Mouse (Mus musculus) forebrain, embryonic 13.5 days (tissue): ENCODE measurements around the gene G0s2. TPM values are rescaled to one million over a fixed set of nuclear protein-coding genes. Genes with fewer than 3 reads are reported as not detected.
"Not testable (repeated sequence)": the region's sequence is repeated elsewhere in the genome, so short reads cannot be mapped to it uniquely, and the experiment has no call there.

ENCODE experiments used
- ATAC-seq: fragments of 200-750 bp; cut with Nextera tagmentation; 2 replicates; pipeline ENCODE4 v1.8.0; 2017
- H3K27ac ChIP-seq: fragments of 300-500 bp; sonication (generic); 2 replicates; pipeline ENCODE4 v1.5.1; 2015; ENCODE audit warnings: inconsistent platforms, mild to moderate bottlenecking, moderate library complexity
- H3K27me3 ChIP-seq: fragments of 300-500 bp; sonication (generic); 2 replicates; pipeline ENCODE4 v1.6.1; 2015; ENCODE audit warnings: mild to moderate bottlenecking, inconsistent platforms
- H3K36me3 ChIP-seq: fragments of 300-500 bp; sonication (generic); 2 replicates; pipeline ENCODE4 v1.6.1; 2015; ENCODE audit warnings: mild to moderate bottlenecking, inconsistent platforms; ENCODE audit not compliant: poor library complexity, severe bottlenecking
- H3K4me1 ChIP-seq: fragments of 300-500 bp; sonication (generic); 2 replicates; pipeline ENCODE4 v1.6.1; 2015; ENCODE audit warnings: inconsistent platforms
- H3K4me2 ChIP-seq: fragments of 300-500 bp; sonication (generic); 2 replicates; pipeline ENCODE4 v1.6.1; 2015; ENCODE audit warnings: inconsistent platforms, mild to moderate bottlenecking, moderate library complexity
- H3K4me3 ChIP-seq: fragments of 300-500 bp; sonication (generic); 2 replicates; pipeline ENCODE4 v1.5.1; 2015; ENCODE audit warnings: mild to moderate bottlenecking, inconsistent platforms
- H3K9ac ChIP-seq: fragments of 300-500 bp; sonication (generic); 2 replicates; pipeline ENCODE4 v1.6.1; 2015; ENCODE audit warnings: mild to moderate bottlenecking, inconsistent platforms
- H3K9me3 ChIP-seq: fragments of 300-500 bp; sonication (generic); replicated peaks from 2 replicates; pipeline ENCODE4 v1.6.1; 2016; ENCODE audit warnings: inconsistent platforms
- WGBS: fragments of 180-500 bp; shearing (Covaris S2); methylation state at CpG from one replicate; pipeline ENCODE4 v1.1.7; 2015; 5-methylcytosine and 5-hydroxymethylcytosine counted together
- polyA plus RNA-seq: library from polyadenylated mRNA; unstranded; fragments of >200 nt; fragmentation: Nextera tagmentation; extraction: Ambion mirVana; gene quantifications from 2 replicates; pipeline ENCODE4 v1.2.1, GENCODE M21; 2015

G0s2 gene
- polyA plus RNA-seq, 1 experiment from 2014 or later: 6.1 TPM

DNA sequence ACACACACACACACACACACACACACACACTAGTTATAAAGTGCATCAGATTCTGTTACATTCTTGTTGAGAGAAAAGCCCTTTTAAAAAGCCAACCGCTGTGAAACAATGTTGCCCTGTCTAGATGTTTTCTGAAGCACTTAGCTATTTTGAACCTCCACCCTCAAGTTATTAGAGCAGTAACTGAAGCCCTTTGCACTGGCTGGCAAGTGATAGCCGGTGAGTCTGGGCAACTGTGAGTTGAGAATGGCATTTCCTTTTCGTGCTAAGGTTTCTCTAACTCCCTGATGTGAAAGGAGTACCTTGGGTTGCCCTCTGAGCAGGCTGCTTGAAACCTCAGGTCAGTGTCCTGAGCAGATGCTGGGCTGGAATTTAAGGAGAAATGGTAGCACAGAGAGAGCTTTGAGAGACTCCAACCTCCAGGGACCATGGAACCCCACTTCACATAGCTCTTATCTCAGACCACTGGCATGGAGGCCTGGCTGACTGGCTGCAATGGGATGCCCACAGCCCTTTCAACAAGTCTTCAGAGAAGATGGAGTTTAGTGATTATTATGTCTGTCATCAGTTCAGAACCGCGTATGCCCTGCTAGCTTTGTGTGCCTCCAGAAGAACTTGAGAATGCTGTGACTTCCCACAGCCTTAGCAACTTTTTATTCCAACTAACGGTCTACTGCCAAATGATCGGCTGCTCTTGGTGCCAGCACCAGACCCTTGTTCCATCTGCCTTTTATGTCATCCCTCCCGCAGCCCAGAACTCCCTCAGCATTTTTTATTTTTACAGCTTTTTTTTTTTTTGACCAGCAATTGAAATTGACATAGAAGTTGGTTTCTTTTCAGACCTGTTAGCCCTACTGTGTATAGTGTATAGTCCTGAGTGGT, 9.8 kb downstream of the G0s2 start:
- Histone ChIP-seq H3K9me3 (no peaks in the 10 kb centered on the region), H3K4me2 (no peak overlapping the region), H3K9ac (no peak overlapping the region), H3K4me3 (no peak overlapping the region), H3K4me1 (no peaks in the 10 kb centered on the region), H3K27me3 (no peaks in the 10 kb centered on the region), H3K27ac (no peak overlapping the region), H3K36me3 (no peaks in the 10 kb centered on the region)
- ATAC-seq: no peak
- 81% methylated on average over 8 of the region's 8 CpGs for WGBS

DNA sequence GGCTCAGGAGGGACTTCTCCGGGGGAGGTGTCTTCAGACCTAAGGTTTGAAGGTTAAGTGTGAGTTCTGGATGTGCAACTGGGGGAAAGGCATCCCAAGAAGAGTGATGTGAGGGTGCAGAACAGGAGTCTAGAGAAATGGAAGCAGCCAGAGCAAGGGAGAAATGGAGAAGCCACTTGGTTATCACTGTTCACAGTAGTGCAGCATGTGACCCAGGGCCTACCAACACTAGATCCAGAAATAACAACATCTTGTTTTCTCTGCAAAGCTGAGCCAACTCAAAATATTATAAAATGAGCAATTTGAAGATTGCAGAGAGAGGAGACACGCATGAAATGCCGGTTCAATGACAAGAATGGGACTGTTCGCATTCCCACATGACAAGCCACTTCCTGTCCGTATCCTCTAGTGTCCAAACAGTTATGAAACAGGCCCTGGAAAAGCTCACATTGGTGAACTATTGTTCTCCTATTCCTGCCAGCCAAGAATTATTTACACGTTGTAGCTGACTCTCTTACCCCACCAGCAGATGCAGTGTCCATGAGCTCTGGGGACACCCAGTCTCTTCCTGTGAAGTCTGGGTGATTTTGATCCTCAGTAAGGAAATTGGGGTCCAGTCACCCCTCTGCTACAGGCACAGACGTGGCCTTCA, 11.0 kb downstream of the G0s2 start:
- H3K36me3 ChIP-seq: no peaks in the 10 kb centered on the region
- 78% methylated on average over 7 of the region's 7 CpGs for WGBS

DNA sequence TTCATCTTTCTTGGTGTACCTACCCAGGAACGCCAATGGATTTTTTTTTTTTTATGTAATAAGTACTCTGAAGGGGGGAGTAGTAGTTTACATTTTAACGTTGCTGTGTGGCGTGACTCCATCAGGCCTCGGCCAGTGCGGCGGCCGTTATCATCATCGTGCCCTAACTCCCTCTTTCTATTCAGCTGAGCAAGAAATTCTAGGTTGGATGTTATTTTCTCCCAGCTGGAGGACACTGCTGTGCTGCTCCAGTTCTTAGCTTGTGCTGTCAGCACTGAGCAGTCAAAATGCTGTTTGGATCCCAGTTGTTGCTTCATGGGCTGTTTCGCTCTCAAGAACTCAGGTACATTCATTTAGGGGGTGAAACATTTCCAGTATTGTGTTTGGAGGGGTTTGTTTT, 13.5 kb downstream of the G0s2 start:
- Histone ChIP-seq H3K27me3 (no peaks in the 10 kb centered on the region), H3K4me3 (no peak overlapping the region), H3K4me2 (no peak overlapping the region), H3K9ac (no peak overlapping the region), H3K9me3 (no peaks in the 10 kb centered on the region), H3K4me1 (no peaks in the 10 kb centered on the region), H3K36me3 (no peaks in the 10 kb centered on the region), H3K27ac (no peak overlapping the region)
- no peak for ATAC-seq
- 84% methylated on average over 9 of the region's 9 CpGs for WGBS

More for the DNA sequence above, 11.0 kb downstream of the G0s2 start:
- Histone ChIP-seq H3K27ac (no peak overlapping the region), H3K4me2 (no peak overlapping the region), H3K4me3 (no peak overlapping the region), H3K9me3 (no peaks in the 10 kb centered on the region), H3K27me3 (no peaks in the 10 kb centered on the region), H3K4me1 (no peaks in the 10 kb centered on the region), H3K9ac (no peak overlapping the region)
- no peak for ATAC-seq

DNA sequence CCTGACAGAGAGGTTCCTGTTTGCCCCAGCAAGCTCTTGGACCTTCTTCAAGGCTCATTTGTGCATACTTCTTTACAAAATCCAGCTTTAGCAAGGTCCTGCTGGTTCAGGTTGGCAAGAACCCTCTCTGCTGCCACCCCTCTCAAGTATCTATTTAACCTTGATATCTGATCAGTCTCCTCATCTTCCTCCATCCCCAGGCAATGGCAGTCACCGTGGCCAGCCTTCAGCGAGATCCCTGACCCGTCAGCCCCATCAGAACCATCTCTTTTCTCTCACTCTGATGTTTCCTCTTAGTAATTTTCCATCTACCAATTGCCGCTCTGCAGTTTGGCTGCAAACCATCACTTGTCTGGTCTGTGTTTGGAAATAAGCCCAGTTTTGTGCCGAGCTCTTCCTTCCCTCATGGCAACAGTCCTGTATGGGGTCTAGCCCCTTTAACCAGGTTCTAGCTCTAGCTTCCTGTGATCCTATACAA, 16.4 kb downstream of the G0s2 start:
- no peaks in the 10 kb centered on the region for H3K9me3 ChIP-seq
- H3K36me3 ChIP-seq: no peaks in the 10 kb centered on the region
- no peak overlapping the region for H3K4me3 ChIP-seq
- 71% methylated on average over 5 of the region's 5 CpGs for WGBS
- H3K27me3 ChIP-seq: no peaks in the 10 kb centered on the region
- no peak for ATAC-seq
- H3K4me1 ChIP-seq: no peaks in the 10 kb centered on the region
- no peak overlapping the region for H3K9ac ChIP-seq
- no peak overlapping the region for H3K4me2 ChIP-seq
- no peak overlapping the region for H3K27ac ChIP-seq

DNA sequence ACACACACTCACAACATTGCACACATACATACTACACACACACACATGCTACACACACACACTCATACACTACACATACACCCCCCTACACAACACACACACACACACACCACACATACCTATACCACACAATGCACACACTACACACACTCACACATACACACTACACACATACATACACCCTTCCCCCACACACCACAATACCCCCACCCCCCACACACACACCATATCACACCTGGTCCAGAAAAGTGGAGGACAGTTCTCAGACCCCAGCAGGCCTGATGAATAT, 16.8 kb downstream of the G0s2 start:
- no peaks in the 10 kb centered on the region for H3K36me3 ChIP-seq
- ATAC-seq: peak; percentile 41; the same call in 1 of the 2 replicates
- H3K4me1 ChIP-seq: no peaks in the 10 kb centered on the region
- no peak overlapping the region for H3K27ac ChIP-seq
- H3K4me2 ChIP-seq: no peak overlapping the region
- no peaks in the 10 kb centered on the region for H3K27me3 ChIP-seq
- no peak overlapping the region for H3K4me3 ChIP-seq
- no peaks in the 10 kb centered on the region for H3K9me3 ChIP-seq
- no peak overlapping the region for H3K9ac ChIP-seq

DNA sequence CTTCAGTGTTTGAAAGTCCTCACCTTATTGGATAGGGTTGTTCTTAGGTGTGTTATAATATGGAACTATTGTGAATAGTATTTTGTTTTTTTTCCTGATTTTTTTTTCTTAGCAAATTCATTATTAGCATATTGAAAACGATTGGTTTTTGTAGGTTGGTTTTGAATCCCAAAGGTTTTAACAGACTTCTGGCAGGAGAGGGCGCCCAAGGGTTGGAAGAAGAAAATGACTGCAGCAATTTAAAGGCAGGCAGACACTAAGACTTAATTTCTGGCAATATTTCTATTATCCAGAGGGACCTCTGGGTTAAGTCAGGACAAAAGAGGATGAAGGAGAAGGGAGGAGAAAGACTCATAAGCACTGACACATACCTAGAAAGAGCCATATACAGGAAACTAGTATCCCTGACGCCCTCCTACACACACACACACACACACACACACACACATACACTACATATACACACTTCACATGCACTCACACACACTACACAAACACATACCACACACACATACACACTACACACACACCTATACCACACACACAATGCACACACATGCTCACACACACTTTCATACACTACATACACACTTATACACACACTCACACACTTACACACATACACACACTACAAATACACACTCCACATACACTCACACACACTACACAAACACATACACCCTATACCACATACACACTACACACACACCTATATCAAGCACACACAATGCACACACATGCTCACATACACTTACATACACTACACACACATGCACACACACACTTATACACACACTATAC, 17.3 kb downstream of the G0s2 start:
- Histone ChIP-seq H3K27me3 (no peaks in the 10 kb centered on the region), H3K36me3 (no peaks in the 10 kb centered on the region), H3K9ac (no peak overlapping the region), H3K4me3 (no peak overlapping the region), H3K9me3 (no peaks in the 10 kb centered on the region), H3K27ac (no peak overlapping the region), H3K4me2 (no peak overlapping the region), H3K4me1 (no peaks in the 10 kb centered on the region)
- 25% methylated on average over 3 of the region's 3 CpGs for WGBS
- peak; percentile 53; the same call in 1 of the 2 replicates for ATAC-seq

DNA sequence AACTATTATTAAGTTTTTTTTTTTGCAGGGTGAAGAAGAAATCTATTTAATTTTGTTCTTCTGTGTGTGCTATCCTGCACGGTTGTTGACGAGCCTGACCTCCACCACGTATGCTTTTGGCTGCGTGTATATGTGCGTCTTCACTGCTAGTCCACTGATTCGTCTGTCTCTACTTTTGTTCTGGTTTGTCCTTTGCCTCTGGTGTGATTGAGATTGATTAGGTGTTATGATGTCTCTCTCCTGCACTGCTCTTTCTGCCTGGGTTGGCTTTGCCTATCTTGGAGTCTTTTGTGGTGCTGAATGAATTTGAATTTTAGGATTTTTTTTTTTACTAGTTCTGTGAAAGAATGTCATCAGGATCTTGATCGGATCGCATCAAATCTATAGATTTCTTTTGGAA, 18.0 kb downstream of the G0s2 start:
- H3K36me3 ChIP-seq: no peaks in the 10 kb centered on the region
- H3K4me3 ChIP-seq: no peak overlapping the region
- H3K27ac ChIP-seq: no peak overlapping the region
- no peaks in the 10 kb centered on the region for H3K9me3 ChIP-seq
- no peak for ATAC-seq
- no peak overlapping the region for H3K4me2 ChIP-seq
- 77% methylated on average over 8 of the region's 8 CpGs for WGBS
- no peaks in the 10 kb centered on the region for H3K27me3 ChIP-seq
- no peaks in the 10 kb centered on the region for H3K4me1 ChIP-seq
- no peak overlapping the region for H3K9ac ChIP-seq

DNA sequence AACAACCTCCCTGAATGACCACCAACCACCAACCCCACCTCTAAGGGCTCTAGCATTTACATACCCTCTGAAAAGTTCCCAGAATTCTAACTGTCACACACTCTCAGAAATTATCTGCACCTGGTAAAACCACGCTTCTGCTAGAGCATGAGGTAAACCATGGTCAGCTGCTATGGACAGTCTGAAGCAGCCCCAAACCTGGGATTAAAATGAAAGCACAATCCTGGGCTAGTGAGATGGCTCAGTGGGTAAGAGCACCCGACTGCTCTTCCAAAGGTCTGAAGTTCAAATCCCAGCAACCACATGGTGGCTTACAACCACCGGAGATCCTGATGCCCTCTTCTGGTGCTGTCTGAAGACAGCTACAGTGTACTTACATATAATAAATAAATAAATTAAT, 19.1 kb downstream of the G0s2 start:
- not testable (repeated sequence) for H3K36me3 ChIP-seq, H3K9me3 ChIP-seq, ATAC-seq, H3K4me2 ChIP-seq, H3K4me1 ChIP-seq, H3K4me3 ChIP-seq, H3K27ac ChIP-seq, H3K27me3 ChIP-seq, H3K9ac ChIP-seq
- 76% methylated on average over 3 of the region's 3 CpGs for WGBS

DNA sequence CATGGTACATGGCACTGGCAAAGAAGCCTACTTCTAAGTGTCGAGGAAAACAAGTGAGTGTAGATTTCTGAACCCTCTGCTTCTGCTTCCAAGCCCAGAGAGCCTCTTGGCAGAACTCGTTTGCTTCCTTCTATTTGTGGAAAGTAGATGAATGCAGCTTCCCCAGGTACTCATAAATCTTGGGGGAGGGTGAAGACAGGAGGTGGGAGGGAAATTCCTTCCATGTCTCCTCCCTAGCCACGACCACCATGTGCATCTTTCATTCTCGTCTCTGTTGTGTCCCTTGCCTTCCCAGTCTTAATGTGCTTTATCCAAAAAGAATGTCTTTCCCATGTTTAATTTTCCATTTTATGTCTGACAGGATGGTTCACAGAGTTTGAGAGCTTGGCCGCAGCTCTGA, 20.4 kb downstream of the G0s2 start:
- no peaks in the 10 kb centered on the region for H3K36me3 ChIP-seq
- H3K9ac ChIP-seq: no peak overlapping the region
- no peak overlapping the region for H3K4me3 ChIP-seq
- 68% methylated on average over 5 of the region's 5 CpGs for WGBS
- H3K27ac ChIP-seq: no peak overlapping the region
- no peak overlapping the region for H3K4me2 ChIP-seq
- H3K9me3 ChIP-seq: no peaks in the 10 kb centered on the region
- no peaks in the 10 kb centered on the region for H3K27me3 ChIP-seq
- no peak for ATAC-seq
- no peaks in the 10 kb centered on the region for H3K4me1 ChIP-seq

DNA sequence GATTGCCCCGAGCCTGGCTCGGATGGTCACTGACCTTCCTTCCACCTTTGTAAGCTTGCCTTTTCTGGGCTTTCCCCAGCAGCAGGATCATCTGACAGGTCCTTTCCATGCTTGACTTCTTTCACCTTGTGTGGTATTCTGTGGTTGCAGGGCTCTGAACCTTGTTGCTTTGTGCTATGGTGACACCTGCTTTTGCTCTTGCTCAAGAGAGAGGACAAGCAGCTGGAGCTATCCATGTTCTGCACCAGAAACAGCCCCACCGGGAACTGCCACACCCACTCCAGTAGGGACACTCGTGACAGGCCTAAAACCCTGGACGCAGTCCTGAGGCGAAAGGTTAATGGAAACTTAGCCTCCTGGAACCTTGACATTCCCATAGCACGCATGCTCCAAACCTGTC, 21.6 kb downstream of the G0s2 start:
- no peak for ATAC-seq
- WGBS: 88% methylated on average over 7 of the region's 7 CpGs
- Histone ChIP-seq H3K4me3 (no peak overlapping the region), H3K9ac (no peak overlapping the region), H3K27me3 (no peaks in the 10 kb centered on the region), H3K27ac (no peak overlapping the region), H3K36me3 (no peaks in the 10 kb centered on the region), H3K9me3 (no peaks in the 10 kb centered on the region), H3K4me2 (no peak overlapping the region), H3K4me1 (no peaks in the 10 kb centered on the region)

DNA sequence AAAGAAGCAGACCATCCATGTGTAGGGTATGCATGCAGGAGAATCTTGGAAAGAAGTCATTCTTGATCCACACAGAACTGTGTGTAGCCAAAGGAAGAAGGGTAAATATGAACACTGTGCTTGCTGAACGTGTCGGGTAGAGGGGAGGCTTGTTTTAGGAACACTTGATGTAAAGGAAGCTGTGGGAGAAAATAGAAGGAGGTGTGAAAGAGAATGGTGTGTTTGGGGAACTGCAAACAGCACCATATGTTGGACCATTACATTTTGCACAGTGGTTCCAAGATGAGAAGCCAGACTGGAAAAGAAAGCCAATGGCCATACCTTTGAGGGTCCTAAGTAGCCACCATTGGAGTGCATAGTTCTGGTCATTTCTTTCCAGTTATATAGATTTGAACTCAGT, 23.0 kb downstream of the G0s2 start:
- 85% methylated on average over 2 of the region's 2 CpGs for WGBS
- no peak for ATAC-seq
- Histone ChIP-seq H3K27ac (no peak overlapping the region), H3K36me3 (no peaks in the 10 kb centered on the region), H3K4me1 (no peaks in the 10 kb centered on the region), H3K9ac (no peak overlapping the region), H3K27me3 (no peaks in the 10 kb centered on the region), H3K9me3 (no peaks in the 10 kb centered on the region), H3K4me2 (no peak overlapping the region), H3K4me3 (no peak overlapping the region)

DNA sequence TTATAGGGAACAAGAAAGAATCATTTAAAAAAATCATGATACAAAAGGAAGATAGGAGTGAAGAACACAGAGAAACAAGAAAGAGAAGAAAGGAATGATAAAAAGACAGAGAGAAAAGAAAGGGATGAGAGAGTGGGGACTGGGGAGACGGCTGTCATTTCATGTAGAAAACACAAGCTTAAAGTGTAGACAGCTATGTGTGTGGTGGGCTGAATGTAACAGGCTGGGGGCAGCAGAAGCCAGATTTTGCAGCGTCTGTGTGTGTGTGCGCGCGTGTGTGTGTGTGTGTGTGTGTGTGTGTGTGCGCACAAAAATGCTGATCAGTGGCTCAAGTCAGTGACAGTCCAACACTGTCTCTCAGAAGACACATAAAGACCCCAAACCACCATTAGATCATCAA, 28.8 kb downstream of the G0s2 start:
- no peak overlapping the region for H3K4me3 ChIP-seq
- H3K4me1 ChIP-seq: 0 out of 2 replicates have a peak, but pooled peaks cover 4% of the 10 kb centered on the region
- no peaks in the 10 kb centered on the region for H3K36me3 ChIP-seq
- H3K9ac ChIP-seq: no peak overlapping the region
- 75% methylated on average over 6 of the region's 6 CpGs for WGBS
- no peaks in the 10 kb centered on the region for H3K9me3 ChIP-seq
- no peak overlapping the region for H3K4me2 ChIP-seq
- no peaks in the 10 kb centered on the region for H3K27me3 ChIP-seq
- ATAC-seq: peak; percentile 48; the same call in 1 of the 2 replicates
- no peak overlapping the region for H3K27ac ChIP-seq
